10 mouse cellular contexts compared by ENCODE assay signal in genomic region chr14:121919752-121920151, GRCm38 (mm10). TPM values are rescaled to one million over a fixed set of nuclear protein-coding genes. Genes with fewer than 3 reads are reported as not detected.
A peak's percentile ranks its signal among the peaks of the same experiment; 100 is the strongest.
DNase-seq lines count a peak whose midpoint lies in the region; ATAC-seq and TF ChIP-seq lines count a peak whose summit lies in the region.
"Had no signal": no experiment of that assay in that cellular context is flagged by ENCODE, and none has a peak within 500 bp of the region (broad histone marks: within the 10 kb centered on the region; RNA-seq: fewer than 3 reads in every experiment).

No protein-coding gene starts in this region.

- peak; percentile 69 for TF ChIP-seq CTCF in hindbrain, postnatal 0 days (IDR thresholded peaks at IDR 0.05; ENCODE audit: low read depth)
- peak; percentile 69 to 91 for TF ChIP-seq CTCF in CH12.LX (conservative IDR thresholded peaks at IDR 0.05 in 1 of 2, IDR thresholded peaks at IDR 0.05 in 1 of 2; ENCODE audit: low read depth in 2 of 2, low read length in 2 of 2)

- no peak for TF ChIP-seq POLR2A in CH12.LX (IDR thresholded peaks at IDR 0.05; ENCODE audit: low read depth, low read length)

- H3K4me1 ChIP-seq in hindbrain, postnatal 0 days (ENCODE audit: insufficient read depth, low read length): no peaks in the 10 kb centered on the region
- H3K4me1 ChIP-seq in hindbrain, embryonic 13.5 days (replicated peaks): peaks cover 9% of the 10 kb centered on the region; the same call in 1 of the 2 replicates
- peaks cover 22 to 68% of the 10 kb centered on the region in 2 experiments for H3K4me1 ChIP-seq in CH12.LX (ENCODE audit: control insufficient read depth in 1 of 2, insufficient read depth in 2 of 2)

- peaks cover 14% of the 10 kb centered on the region; the same call in 1 of the 2 replicates for H3K36me3 ChIP-seq in hindbrain, postnatal 0 days (ENCODE audit: insufficient read depth, low read length)
- H3K36me3 ChIP-seq in hindbrain, embryonic 13.5 days: peaks cover 30% of the 10 kb centered on the region
- H3K36me3 ChIP-seq in CH12.LX (replicated peaks in 1 of 2; ENCODE audit: control insufficient read depth in 1 of 2, insufficient read depth in 1 of 2, low read length in 1 of 2): peaks cover 2 to 41% of the 10 kb centered on the region in 2 experiments

- peak; percentile 63 for DNase-seq in hindbrain, postnatal 0 days (ENCODE audit: low spot score)
- DNase-seq in 3T3-L1 (ENCODE audit: low read depth, low spot score): peak; percentile 46
- DNase-seq in CH12.LX (ENCODE audit: extremely low read depth): no peak
- DNase-seq in embryo, embryonic 9.5 days (ENCODE audit: extremely low spot score): peak; percentile 12
- DNase-seq in urinary bladder, adult 18-20 months (ENCODE audit: low spot score in 2 of 2): no peak
- no peak for DNase-seq in layer of hippocampus, postnatal 36 days
- no peak for DNase-seq in gastrocnemius, postnatal 10 days

- no peaks in the 10 kb centered on the region for H3K27me3 ChIP-seq in hindbrain, postnatal 0 days (ENCODE audit: insufficient read depth, low read length)
- no peaks in the 10 kb centered on the region for H3K27me3 ChIP-seq in hindbrain, embryonic 13.5 days
- H3K27me3 ChIP-seq in CH12.LX (replicated peaks): no peaks in the 10 kb centered on the region

- no peak overlapping the region for H3K4me2 ChIP-seq in hindbrain, postnatal 0 days (ENCODE audit: low read depth, low read length)
- no peak overlapping the region for H3K4me2 ChIP-seq in hindbrain, embryonic 13.5 days
- no peak overlapping the region for H3K4me2 ChIP-seq in CH12.LX (ENCODE audit: insufficient read depth, low read depth, poor library complexity, severe bottlenecking)

- in situ Hi-C loops in CH12.LX (cut with MboI; ENCODE audit: low pct_ligation_motif_present, low pct_unique_long_range_greater_than_20kb, low sequenced_read_pairs): loop anchor here (5.0 kb wide), 1 partner anchor 52 kb away; no protein-coding TSS in a partner anchor

- no peak overlapping the region for H3K4me3 ChIP-seq in hindbrain, postnatal 0 days (ENCODE audit: low read length)
- no peak overlapping the region for H3K4me3 ChIP-seq in hindbrain, embryonic 13.5 days
- no peak overlapping the region for H3K4me3 ChIP-seq in CH12.LX (replicated peaks in 1 of 3; ENCODE audit: low read depth in 2 of 3, low read length in 2 of 3, poor library complexity in 1 of 3)

- no peak overlapping the region for H3K9ac ChIP-seq in hindbrain, postnatal 0 days (replicated peaks; ENCODE audit: low read length)
- no peak overlapping the region for H3K9ac ChIP-seq in hindbrain, embryonic 13.5 days
- no peak overlapping the region for H3K9ac ChIP-seq in CH12.LX (ENCODE audit: insufficient read depth, low read depth)

- peak; percentile 79 for TF ChIP-seq RAD21 in CH12.LX (IDR thresholded peaks at IDR 0.05; ENCODE audit: low read depth, low read length)

- dilution Hi-C loops in CH12.LX (cut with MboI; ENCODE audit: extremely low pct_ligation_motif_present, extremely low pct_unique_long_range_greater_than_20kb, low sequenced_read_pairs): no loop called here

- WGBS in hindbrain, postnatal 0 days: 32% methylated on average over 3 of the region's 3 CpGs
- WGBS in hindbrain, embryonic 13.5 days: 41% methylated on average over 3 of the region's 3 CpGs

- no peak overlapping the region for H3K27ac ChIP-seq in hindbrain, postnatal 0 days
- no peak overlapping the region for H3K27ac ChIP-seq in hindbrain, embryonic 13.5 days
- H3K27ac ChIP-seq in CH12.LX (ENCODE audit: insufficient read depth, low read depth): no peak overlapping the region

- H3K9me3 ChIP-seq in hindbrain, postnatal 0 days (ENCODE audit: low read length): no peaks in the 10 kb centered on the region
- H3K9me3 ChIP-seq in hindbrain, embryonic 13.5 days: no peaks in the 10 kb centered on the region
- H3K9me3 ChIP-seq in CH12.LX (replicated peaks; ENCODE audit: low read length): no peaks in the 10 kb centered on the region

- no peak for ATAC-seq in hindbrain, postnatal 0 days
- ATAC-seq in hindbrain, embryonic 13.5 days (ENCODE audit: low FRiP score): no peak

- no peak for TF ChIP-seq EP300 in CH12.LX (IDR thresholded peaks at IDR 0.05; ENCODE audit: low read length)

- H3K79me2 ChIP-seq in CH12.LX (replicated peaks; ENCODE audit: control insufficient read depth, extremely low read depth, insufficient read depth, poor library complexity, severe bottlenecking): peaks cover 4% of the 10 kb centered on the region

TF ChIP-seq in CH12.LX, 34 proteins besides CTCF, POLR2A, EP300 and RAD21:
- TF ChIP-seq USF1 (IDR thresholded peaks at IDR 0.05; ENCODE audit: low read depth, low read length) (no peak), TBP (conservative IDR thresholded peaks at IDR 0.05; ENCODE audit: low read depth, low read length) (no peak), MAZ (IDR thresholded peaks at IDR 0.05; ENCODE audit: low read depth, low read length) (0 out of 2 replicates have a peak, but pooled peaks have one; percentile 33), CHD1 (IDR thresholded peaks at IDR 0.05; ENCODE audit: low read depth, low read length) (no peak), MAFK (IDR thresholded peaks at IDR 0.05; ENCODE audit: insufficient replicate concordance, low read length) (no peak), JUN (IDR thresholded peaks at IDR 0.05; ENCODE audit: insufficient read depth, low read depth, low read length) (no peak), ELF1 (IDR thresholded peaks at IDR 0.05; ENCODE audit: low read depth, low read length) (no peak), ZC3H11A (IDR thresholded peaks at IDR 0.05; ENCODE audit: low read depth, low read length) (peak; percentile 41; the same call in 1 of the 2 replicates), UBTF (IDR thresholded peaks at IDR 0.05; ENCODE audit: low read depth, low read length) (no peak), POLR2AphosphoS2 (IDR thresholded peaks at IDR 0.05; ENCODE audit: low read depth, low read length) (no peak), ZNF384 (IDR thresholded peaks at IDR 0.05; ENCODE audit: low read depth, low read length) (peak; percentile 45; the same call in 1 of the 2 replicates), USF2 (conservative IDR thresholded peaks at IDR 0.05; ENCODE audit: low read depth, low read length) (no peak), MYC (IDR thresholded peaks at IDR 0.05; ENCODE audit: low read depth, low read length) (peak; percentile 74), IRF4 (IDR thresholded peaks at IDR 0.05; ENCODE audit: low read depth, low read length) (0 out of 2 replicates have a peak, but pooled peaks have one; percentile 32), TCF12 (IDR thresholded peaks at IDR 0.05; ENCODE audit: low read depth, low read length) (no peak), MAX (IDR thresholded peaks at IDR 0.05; ENCODE audit: low read length) (no peak), BHLHE40 (IDR thresholded peaks at IDR 0.05; ENCODE audit: low read depth, low read length) (0 out of 2 replicates have a peak, but pooled peaks have one; percentile 29), GABPA (IDR thresholded peaks at IDR 0.05; ENCODE audit: insufficient replicate concordance, low read depth, low read length) (no peak), PAX5 (IDR thresholded peaks at IDR 0.05; ENCODE audit: low read length) (no peak), SMC3 (IDR thresholded peaks at IDR 0.05; ENCODE audit: low read depth, low read length) (peak; percentile 97), MEF2A (IDR thresholded peaks at IDR 0.05; ENCODE audit: borderline replicate concordance, low read depth, low read length) (0 out of 2 replicates have a peak, but pooled peaks have one; percentile 17)

RNA-seq across cellular contexts. Expression of gene Gpr18, which starts 4.2 kb away (rescaled TPM):
- total RNA-seq in hindbrain, postnatal 0 days (2014; rRNA removed): not detected in 2 replicates
- not detected in 2 replicates for polyA plus RNA-seq in hindbrain, postnatal 0 days (2015; fragmentation: Nextera tagmentation; extraction: Ambion mirVana)
- polyA plus RNA-seq in hindbrain, embryonic 13.5 days (2015; fragmentation: Nextera tagmentation; extraction: Ambion mirVana): 0.21 and 0.36 TPM in 2 replicates
- total RNA-seq in CH12.LX (2012; rRNA removed): 26.8 and 33.5 TPM in 2 replicates
- total RNA-seq in CH12.LX (2014; rRNA removed): 32.5 and 37.0 TPM in 2 replicates
- polyA plus RNA-seq in CH12.LX (2012; ENCODE audit: insufficient read length, low read depth): 37.8 and 46.2 TPM in 2 replicates
- not detected for total RNA-seq in layer of hippocampus, postnatal 36 days (2021)
- total RNA-seq in gastrocnemius, postnatal 10 days (2021): not detected
- total RNA-seq: gastrocnemius, adult 8-10 months; layer of hippocampus, postnatal 14 days had no signal

RNA-seq across cellular contexts. Expression of gene Ubac2, which starts 41.3 kb away (rescaled TPM):
- 42.9 and 45.6 TPM in 2 replicates for total RNA-seq in hindbrain, postnatal 0 days (2014; rRNA removed)
- 55.4 and 55.8 TPM in 2 replicates for polyA plus RNA-seq in hindbrain, postnatal 0 days (2015; fragmentation: Nextera tagmentation; extraction: Ambion mirVana)
- polyA plus RNA-seq in hindbrain, embryonic 13.5 days (2015; fragmentation: Nextera tagmentation; extraction: Ambion mirVana): 49.3 and 56.9 TPM in 2 replicates
- 30.8 and 32.8 TPM in 2 replicates for total RNA-seq in CH12.LX (2012; rRNA removed)
- total RNA-seq in CH12.LX (2014; rRNA removed): 39.7 and 40.1 TPM in 2 replicates
- polyA plus RNA-seq in CH12.LX (2012; ENCODE audit: insufficient read length, low read depth): 32.6 and 35.5 TPM in 2 replicates
- 10 to 100 TPM; 47.8 to 48.9 TPM for total RNA-seq in layer of hippocampus, postnatal 36 days (2021)
- total RNA-seq in gastrocnemius, postnatal 10 days (2021): 10 to 100 TPM; 23.1 to 23.7 TPM

RNA-seq across cellular contexts. Expression of gene Gpr183, which starts 45.2 kb away (rescaled TPM):
- total RNA-seq in hindbrain, postnatal 0 days (2014; rRNA removed): 1.3 and 1.5 TPM in 2 replicates
- 0.56 and 0.58 TPM in 2 replicates for polyA plus RNA-seq in hindbrain, postnatal 0 days (2015; fragmentation: Nextera tagmentation; extraction: Ambion mirVana)
- polyA plus RNA-seq in hindbrain, embryonic 13.5 days (2015; fragmentation: Nextera tagmentation; extraction: Ambion mirVana): 1.0 and 1.2 TPM in 2 replicates
- 3.6 and 4.0 TPM in 2 replicates for total RNA-seq in CH12.LX (2012; rRNA removed)
- total RNA-seq in CH12.LX (2014; rRNA removed): 16.2 and 16.3 TPM in 2 replicates
- 8.3 and 8.7 TPM in 2 replicates for polyA plus RNA-seq in CH12.LX (2012; ENCODE audit: insufficient read length, low read depth)
- under 1 TPM; 0.77 to 0.81 TPM for total RNA-seq in layer of hippocampus, postnatal 36 days (2021)
- 1 to 10 TPM in 1 of 2 experiments, under 1 TPM in 1; 0.68 to 1.4 TPM for total RNA-seq in gastrocnemius, postnatal 10 days (2021)

Comparison
In these comparisons a context has a peak if more than half of its experiments do, and no peak if none do; other contexts are left out.
1. DNase-seq: peak in hindbrain, postnatal 0 days (single experiment), 3T3-L1 (single experiment) and embryo, embryonic 9.5 days (single experiment); none in CH12.LX (single experiment), urinary bladder, adult 18-20 months (0 of 2), layer of hippocampus, postnatal 36 days (0 of 2) and gastrocnemius, postnatal 10 days (single experiment).
2. RNA of gene Gpr18, which starts 4.2 kb away (total RNA-seq): 26.8 to 37.0 TPM in CH12.LX; not detected in gastrocnemius, postnatal 10 days, not detected in hindbrain, postnatal 0 days and not detected in layer of hippocampus, postnatal 36 days; every median in the first group is over 10 times any median in the second.